Mouse (Mus musculus): ENCODE measurements around the gene Gdpd1. TPM values are rescaled to one million over a fixed set of nuclear protein-coding genes. Genes with fewer than 3 reads are reported as not detected.
"Not testable (repeated sequence)": the region's sequence is repeated elsewhere in the genome, so short reads cannot be mapped to it uniquely, and the experiment has no call there.

Gdpd1 gene
- polyA plus RNA-seq, 1 experiment from 2014 or later = 186 TPM

GRCm38 (mm10) chr11:87062087-87062486 lies 11.8 kb downstream of the Gdpd1 start:
- no peak for ATAC-seq
- Histone ChIP-seq H3K9me3 (no peaks in the 10 kb centered on the region), H3K4me1 (replicated peaks) (peaks cover 4% of the 10 kb centered on the region; the same call in 1 of the 2 replicates), H3K27me3 (no peaks in the 10 kb centered on the region), H3K36me3 (peaks cover 63% of the 10 kb centered on the region), H3K9ac (replicated peaks) (no peak overlapping the region), H3K4me3 (replicated peaks) (no peak overlapping the region), H3K4me2 (replicated peaks) (no peak overlapping the region), H3K27ac (no peak overlapping the region)
- 80% methylated on average over 3 of the region's 3 CpGs for WGBS

- WGBS = 100% methylated on average over 2 of the region's 2 CpGs
These were observed 13.5 kb downstream of the Gdpd1 start for GRCm38 (mm10) chr11:87060410-87060809.

GRCm38 (mm10) chr11:87056286-87056685 lies 17.6 kb downstream of the Gdpd1 start:
- H3K4me3 ChIP-seq (replicated peaks) = no peak overlapping the region
- no peak overlapping the region for H3K27ac ChIP-seq
- H3K27me3 ChIP-seq = no peaks in the 10 kb centered on the region
- WGBS = 89% methylated on average over 6 of the region's 6 CpGs
- H3K9me3 ChIP-seq = no peaks in the 10 kb centered on the region
- no peaks in the 10 kb centered on the region for H3K4me1 ChIP-seq (replicated peaks)
- H3K9ac ChIP-seq (replicated peaks) = no peak overlapping the region
- no peak for ATAC-seq
- peaks cover 83% of the 10 kb centered on the region for H3K36me3 ChIP-seq
- H3K4me2 ChIP-seq (replicated peaks) = no peak overlapping the region

More at GRCm38 (mm10) chr11:87060410-87060809, 13.5 kb downstream of the Gdpd1 start:
- Histone ChIP-seq H3K4me2 (replicated peaks) (no peak overlapping the region), H3K4me1 (replicated peaks) (peaks cover 4% of the 10 kb centered on the region; the same call in 1 of the 2 replicates), H3K9ac (replicated peaks) (no peak overlapping the region), H3K9me3 (no peaks in the 10 kb centered on the region), H3K4me3 (replicated peaks) (no peak overlapping the region), H3K36me3 (peaks cover 80% of the 10 kb centered on the region), H3K27me3 (no peaks in the 10 kb centered on the region), H3K27ac (no peak overlapping the region)
- ATAC-seq = no peak

GRCm38 (mm10) chr11:87048900-87049299 lies 25.0 kb downstream of the Gdpd1 start:
- peaks cover 88% of the 10 kb centered on the region for H3K36me3 ChIP-seq
- ATAC-seq; H3K4me3 ChIP-seq (replicated peaks): not testable (repeated sequence)

GRCm38 (mm10) chr11:87046968-87047367 lies 26.9 kb downstream of the Gdpd1 start:
- H3K4me3 ChIP-seq (replicated peaks) = no peak overlapping the region
- WGBS = 91% methylated on average over 5 of the region's 5 CpGs
- H3K36me3 ChIP-seq = peaks cover 88% of the 10 kb centered on the region
- H3K9me3 ChIP-seq = no peaks in the 10 kb centered on the region
- H3K27me3 ChIP-seq = no peaks in the 10 kb centered on the region
- no peaks in the 10 kb centered on the region for H3K4me1 ChIP-seq (replicated peaks)
- H3K9ac ChIP-seq (replicated peaks) = no peak overlapping the region
- no peak overlapping the region for H3K4me2 ChIP-seq (replicated peaks)
- no peak overlapping the region for H3K27ac ChIP-seq
- ATAC-seq = no peak

More at GRCm38 (mm10) chr11:87048900-87049299, 25.0 kb downstream of the Gdpd1 start:
- not testable (repeated sequence) for H3K27ac ChIP-seq; H3K4me2 ChIP-seq (replicated peaks); H3K27me3 ChIP-seq; H3K4me1 ChIP-seq (replicated peaks); H3K9me3 ChIP-seq; H3K9ac ChIP-seq (replicated peaks)
- WGBS = 97% methylated on average over 7 of the region's 7 CpGs

- Histone ChIP-seq H3K9ac (replicated peaks) (no peak overlapping the region), H3K36me3 (peaks cover 92% of the 10 kb centered on the region), H3K27me3 (no peaks in the 10 kb centered on the region), H3K4me2 (replicated peaks) (no peak overlapping the region), H3K27ac (no peak overlapping the region), H3K4me3 (replicated peaks) (no peak overlapping the region), H3K4me1 (replicated peaks) (no peaks in the 10 kb centered on the region), H3K9me3 (no peaks in the 10 kb centered on the region)
- no peak for ATAC-seq
- 93% methylated on average over 3 of the region's 3 CpGs for WGBS
These were observed 30.8 kb downstream of the Gdpd1 start for GRCm38 (mm10) chr11:87043052-87043451.

- Histone ChIP-seq H3K4me1 (replicated peaks) (no peaks in the 10 kb centered on the region), H3K4me2 (replicated peaks) (no peak overlapping the region), H3K9me3 (no peaks in the 10 kb centered on the region), H3K27me3 (no peaks in the 10 kb centered on the region), H3K4me3 (replicated peaks) (no peak overlapping the region), H3K27ac (no peak overlapping the region), H3K9ac (replicated peaks) (no peak overlapping the region), H3K36me3 (peaks cover 90% of the 10 kb centered on the region)
- WGBS = 89% methylated on average over 9 of the region's 9 CpGs
- ATAC-seq = no peak
These were observed 34.4 kb downstream of the Gdpd1 start for GRCm38 (mm10) chr11:87039307-87039963.

GRCm38 (mm10) chr11:87036180-87036579 lies 37.7 kb downstream of the Gdpd1 start:
- H3K27ac ChIP-seq = no peak overlapping the region
- H3K36me3 ChIP-seq = peaks cover 87% of the 10 kb centered on the region
- H3K9ac ChIP-seq (replicated peaks) = no peak overlapping the region
- ATAC-seq = no peak
- H3K4me2 ChIP-seq (replicated peaks) = no peak overlapping the region
- no peaks in the 10 kb centered on the region for H3K9me3 ChIP-seq
- H3K4me3 ChIP-seq (replicated peaks) = no peak overlapping the region
- 71% methylated on average over 4 of the region's 4 CpGs for WGBS
- no peaks in the 10 kb centered on the region for H3K27me3 ChIP-seq
- H3K4me1 ChIP-seq (replicated peaks) = no peaks in the 10 kb centered on the region

GRCm38 (mm10) chr11:87028212-87028611 lies 45.6 kb downstream of the Gdpd1 start:
- Histone ChIP-seq H3K4me3 (replicated peaks) (no peak overlapping the region), H3K4me2 (replicated peaks) (no peak overlapping the region), H3K4me1 (replicated peaks) (no peaks in the 10 kb centered on the region), H3K36me3 (peaks cover 15% of the 10 kb centered on the region), H3K27me3 (no peaks in the 10 kb centered on the region), H3K9ac (replicated peaks) (no peak overlapping the region), H3K27ac (no peak overlapping the region), H3K9me3 (no peaks in the 10 kb centered on the region)
- WGBS = 88% methylated on average over 3 of the region's 3 CpGs
- ATAC-seq = no peak

- H3K36me3 ChIP-seq = no peaks in the 10 kb centered on the region
- 80% methylated on average over 9 of the region's 9 CpGs for WGBS
- no peak overlapping the region for H3K4me3 ChIP-seq (replicated peaks)
- no peak for ATAC-seq
- no peak overlapping the region for H3K9ac ChIP-seq (replicated peaks)
- H3K9me3 ChIP-seq = no peaks in the 10 kb centered on the region
- H3K27ac ChIP-seq = no peak overlapping the region
- H3K4me1 ChIP-seq (replicated peaks) = no peaks in the 10 kb centered on the region
- H3K27me3 ChIP-seq = no peaks in the 10 kb centered on the region
- no peak overlapping the region for H3K4me2 ChIP-seq (replicated peaks)
These were observed 47.6 kb downstream of the Gdpd1 start for GRCm38 (mm10) chr11:87026096-87026875.

- no peak for ATAC-seq
These were observed 48.5 kb downstream of the Gdpd1 start for GRCm38 (mm10) chr11:87025351-87025750.

GRCm38 (mm10) chr11:87023240-87023639 lies 50.6 kb downstream of the Gdpd1 start:
- not testable (repeated sequence) for H3K4me3 ChIP-seq (replicated peaks)

More at GRCm38 (mm10) chr11:87025351-87025750, 48.5 kb downstream of the Gdpd1 start:
- Histone ChIP-seq H3K4me2 (replicated peaks) (no peak overlapping the region), H3K36me3 (no peaks in the 10 kb centered on the region), H3K9me3 (no peaks in the 10 kb centered on the region), H3K4me3 (replicated peaks) (no peak overlapping the region), H3K4me1 (replicated peaks) (no peaks in the 10 kb centered on the region), H3K27ac (no peak overlapping the region), H3K9ac (replicated peaks) (no peak overlapping the region), H3K27me3 (no peaks in the 10 kb centered on the region)
- 82% methylated on average over 3 of the region's 3 CpGs for WGBS

More at GRCm38 (mm10) chr11:87023240-87023639, 50.6 kb downstream of the Gdpd1 start:
- not testable (repeated sequence) for H3K36me3 ChIP-seq; ATAC-seq; H3K4me1 ChIP-seq (replicated peaks); H3K27me3 ChIP-seq; H3K27ac ChIP-seq; H3K9ac ChIP-seq (replicated peaks); H3K4me2 ChIP-seq (replicated peaks); H3K9me3 ChIP-seq
- WGBS = 67% methylated on average over 8 of the region's 8 CpGs

Measured in midbrain, embryonic 13.5 days (tissue).